Mouse (Mus musculus) kidney, adult 10 weeks (tissue): Measurements from ENCODE around the gene Il12b. TPM values are rescaled to one million over a fixed set of nuclear protein-coding genes. Genes with fewer than 3 reads are reported as not detected.

Experiments
- polyA plus RNA-seq: library from polyadenylated mRNA; stranded (reverse); fragments of 350-450 nt; fragmentation: Illumina TruSeq; extraction: RNeasy Lipid Tissue Mini Kit (QIAGEN cat#74804); gene quantifications from one replicate; pipeline ENCODE4 v1.2.3, GENCODE M21; 2014; ENCODE audit warnings: low read depth, low replicate concordance

Gene Il12b
- polyA plus RNA-seq, result not detected

DNA sequence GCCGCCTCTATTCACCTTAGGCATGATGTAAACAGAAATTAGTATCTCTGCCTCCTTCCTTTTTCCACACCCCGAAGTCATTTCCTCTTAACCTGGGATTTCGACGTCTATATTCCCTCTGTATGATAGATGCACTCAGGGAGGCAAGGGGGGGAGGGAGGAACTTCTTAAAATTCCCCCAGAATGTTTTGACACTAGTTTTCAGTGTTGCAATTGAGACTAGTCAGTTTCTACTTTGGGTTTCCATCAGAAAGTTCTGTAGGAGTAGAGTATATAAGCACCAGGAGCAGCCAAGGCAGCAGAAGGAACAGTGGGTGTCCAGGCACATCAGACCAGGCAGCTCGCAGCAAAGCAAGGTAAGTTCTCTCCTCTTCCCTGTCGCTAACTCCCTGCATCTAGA lies at the start of gene Il12b:
Gene Il12b, plus strand, starts transcription at position 301 of the 400 bp plus-strand sequence.

Other genes starting within 250 kb of the Il12b start
- 124 TPM for gene Ublcp1, start 70.4 kb downstream of the Il12b start, polyA plus RNA-seq
- gene Rnf145, start 118.9 kb downstream of the Il12b start, polyA plus RNA-seq, result 37.6 TPM
- gene Ebf1, start 217.3 kb downstream of the Il12b start, polyA plus RNA-seq, result 7.5 TPM